Mouse (Mus musculus): ENCODE data around the gene Slc39a7.

DNA sequence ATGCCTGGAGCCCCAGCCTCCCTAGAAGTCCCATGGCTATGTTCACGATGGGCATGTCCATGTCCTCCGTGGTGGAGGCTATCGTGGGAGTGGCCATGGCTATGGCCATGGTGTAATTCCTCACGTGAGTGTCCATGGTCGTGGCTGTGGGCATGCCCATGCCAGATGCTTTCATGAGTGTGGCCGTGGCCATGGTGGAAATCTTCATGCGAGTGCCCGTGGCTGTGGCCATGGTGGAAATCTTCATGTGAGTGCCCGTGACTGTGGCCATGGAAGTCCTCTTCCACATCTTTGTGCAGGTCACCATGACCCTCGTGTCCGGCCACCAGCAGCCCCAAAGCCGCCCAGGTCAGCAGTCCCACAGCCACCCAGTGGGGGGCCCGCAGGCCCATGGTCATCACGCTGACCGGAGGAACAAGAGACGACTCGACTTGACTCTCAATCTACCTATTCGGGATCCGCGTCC, 588 bp downstream of the Slc39a7 start:
- TF ChIP-seq POLR2A (IDR thresholded peaks at IDR 0.05; ENCODE audit: extremely low read depth, insufficient read depth, low read length) (no peak), CTCF (IDR thresholded peaks at IDR 0.05; ENCODE audit: extremely low read depth, insufficient read depth, low read length) (no peak)

Data from cortical plate, adult 2 months (tissue).